Mouse (Mus musculus): ENCODE measurements around the gene Rbm19.

Rbm19 gene

GRCm38 (mm10) chr5:120130163-120130562, 13.9 kb downstream of the Rbm19 start:
- in situ Hi-C loops (cut with MboI, MseI) = no loop called here

DNA sequence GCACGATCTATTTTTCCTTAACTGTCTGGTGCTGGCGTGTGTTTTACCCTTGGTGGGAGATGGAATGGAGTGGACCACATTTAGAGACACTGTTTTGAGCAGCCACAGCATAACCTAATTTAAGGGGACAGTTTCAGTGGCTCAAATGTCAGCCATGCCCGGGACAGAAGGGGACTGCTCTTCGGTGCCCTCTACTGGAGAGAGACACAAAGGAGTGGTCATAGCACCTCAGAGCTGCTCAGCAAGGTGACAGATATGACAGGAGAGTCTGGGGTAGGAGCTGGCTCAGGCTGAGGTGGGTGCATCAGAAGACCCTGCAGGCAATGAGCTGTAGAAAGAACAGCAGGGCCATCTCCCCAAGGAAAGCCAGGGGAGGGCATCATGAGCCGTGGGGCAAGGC, 15.3 kb downstream of the Rbm19 start:
- in situ Hi-C loops (cut with MboI, MseI) = no loop called here

DNA sequence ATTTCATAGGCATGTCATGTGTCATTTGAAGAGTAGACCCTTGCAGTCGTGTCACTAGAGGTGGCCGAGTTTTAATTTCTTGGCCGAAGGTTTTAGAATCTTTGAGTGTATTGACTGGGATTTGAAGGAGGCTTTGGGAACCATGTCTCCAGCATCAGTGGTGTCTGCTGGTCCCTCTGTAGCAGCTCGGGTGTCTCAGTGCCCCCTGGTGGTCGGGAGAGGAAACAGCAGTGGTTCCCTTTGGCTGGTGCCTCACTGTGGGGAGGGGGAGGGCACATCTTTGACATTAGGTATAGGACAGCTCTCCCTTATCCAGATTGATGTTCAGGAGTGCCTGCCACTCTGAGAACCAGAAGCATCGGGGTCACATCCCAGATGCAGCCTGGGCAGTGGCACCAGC, 17.7 kb downstream of the Rbm19 start:
- in situ Hi-C loops (cut with MboI, MseI) = no loop called here

- in situ Hi-C loops (cut with MboI, MseI) = no loop called here
Observed at GRCm38 (mm10) chr5:120135337-120135736, 19.1 kb downstream of the Rbm19 start.

- in situ Hi-C loops (cut with MboI, MseI) = no loop called here
Observed at GRCm38 (mm10) chr5:120135823-120136222, 19.6 kb downstream of the Rbm19 start.

DNA sequence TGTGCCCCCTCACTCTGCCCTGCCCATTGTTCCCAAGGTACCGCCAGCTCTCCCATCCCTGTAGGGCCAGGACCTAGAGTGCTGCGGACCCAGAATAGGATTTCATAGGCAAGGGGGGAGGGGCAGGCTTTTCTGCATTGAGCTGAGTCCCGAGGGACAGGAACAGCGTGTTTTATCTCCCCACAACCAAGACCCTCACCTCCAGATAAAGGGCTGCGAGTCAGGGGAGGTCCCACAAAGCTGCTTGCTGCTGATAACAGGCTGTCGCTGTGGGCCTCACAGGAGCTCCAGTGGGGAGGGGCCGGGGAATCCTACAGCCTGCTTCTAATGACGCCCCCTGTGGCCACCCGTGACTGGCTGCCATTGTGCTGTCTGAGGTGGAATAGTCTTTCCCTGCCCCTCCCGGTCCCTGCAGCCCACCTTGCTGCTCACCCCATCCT, 20.0 kb downstream of the Rbm19 start:
- in situ Hi-C loops (cut with MboI, MseI) = no loop called here

DNA sequence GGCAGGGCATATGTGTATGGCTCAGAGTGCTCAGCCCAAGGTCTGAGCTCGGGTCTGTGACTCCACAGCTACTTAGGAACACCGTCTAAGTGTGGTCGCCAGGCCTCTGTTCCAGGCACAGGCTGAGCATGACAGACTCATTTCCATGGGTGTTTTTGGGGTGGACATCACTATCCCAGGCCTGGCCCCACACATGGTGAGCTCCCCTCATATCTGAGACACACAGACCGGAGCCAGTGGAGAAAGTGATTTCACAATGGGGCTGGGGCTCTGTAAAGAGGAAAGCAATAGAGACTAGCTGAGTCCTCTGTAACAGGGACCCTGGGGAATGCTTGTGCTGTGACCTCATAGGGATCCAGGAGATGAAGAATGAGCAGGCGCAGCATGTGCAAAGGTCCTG, 20.8 kb downstream of the Rbm19 start:
- in situ Hi-C loops (cut with MboI, MseI) = no loop called here

- in situ Hi-C loops (cut with MboI, MseI) = no loop called here
Observed at GRCm38 (mm10) chr5:120137846-120138245, 21.6 kb downstream of the Rbm19 start.

DNA sequence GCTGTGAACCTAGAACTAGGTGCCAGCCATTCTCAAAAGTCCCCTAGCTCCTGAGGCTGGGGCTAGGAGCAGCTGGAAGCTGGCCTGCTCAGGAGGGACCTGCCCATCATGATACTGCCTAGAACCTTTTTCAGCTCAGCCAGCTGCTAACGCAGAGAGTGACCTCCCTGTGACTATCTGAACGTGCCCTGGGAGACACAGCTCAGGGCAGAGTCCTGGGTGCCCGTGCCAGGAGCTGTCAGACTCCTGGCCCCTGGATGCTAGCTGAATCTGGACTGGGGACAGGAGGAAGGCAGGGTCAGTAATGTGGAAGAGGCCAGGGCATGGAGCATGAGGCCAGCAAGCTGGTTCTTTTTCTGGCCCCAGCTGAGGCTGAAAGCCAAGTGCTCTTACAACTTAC, 22.1 kb downstream of the Rbm19 start:
- in situ Hi-C loops (cut with MboI, MseI) = no loop called here

DNA sequence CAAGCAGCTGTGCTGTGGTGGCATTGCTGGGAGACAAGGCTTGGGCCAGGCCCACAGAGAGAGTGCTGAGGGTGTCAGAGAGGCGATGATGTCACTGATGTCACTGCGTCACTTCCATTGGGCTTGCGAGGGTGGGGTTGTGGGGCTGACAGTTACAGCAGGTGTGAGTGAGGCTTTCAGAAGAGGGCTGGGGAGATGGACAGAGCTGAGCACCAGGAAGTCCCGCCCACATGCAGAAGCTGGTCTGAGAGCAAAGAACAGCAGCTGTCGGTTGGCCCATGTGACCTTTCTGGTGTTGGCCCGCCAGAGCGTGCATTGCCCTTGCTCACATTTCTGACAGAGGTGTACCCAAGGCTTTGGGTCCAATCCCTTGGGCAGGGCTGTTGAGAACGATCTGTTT, 23.0 kb downstream of the Rbm19 start:
- in situ Hi-C loops (cut with MboI, MseI) = no loop called here

DNA sequence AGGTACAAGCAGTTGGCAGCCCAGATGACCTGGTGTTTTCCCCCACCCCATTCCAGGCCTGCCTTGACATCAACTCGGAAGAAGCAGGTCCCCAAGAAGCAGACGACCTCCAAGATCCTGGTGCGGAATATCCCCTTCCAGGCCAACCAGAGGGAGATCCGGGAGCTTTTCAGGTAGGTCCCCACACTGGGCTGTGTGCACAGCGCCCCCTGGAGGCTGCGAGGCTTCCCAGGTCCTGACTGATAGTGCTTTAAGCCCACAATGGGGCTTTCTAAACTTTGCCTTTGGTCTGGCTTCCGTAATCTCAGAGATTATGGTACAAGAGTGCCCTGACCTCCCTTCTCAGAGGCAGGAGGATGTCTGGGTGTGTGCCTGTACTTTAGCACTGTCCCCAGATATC, 27.7 kb downstream of the Rbm19 start:
- in situ Hi-C loops (cut with MboI, MseI) = no loop called here

DNA sequence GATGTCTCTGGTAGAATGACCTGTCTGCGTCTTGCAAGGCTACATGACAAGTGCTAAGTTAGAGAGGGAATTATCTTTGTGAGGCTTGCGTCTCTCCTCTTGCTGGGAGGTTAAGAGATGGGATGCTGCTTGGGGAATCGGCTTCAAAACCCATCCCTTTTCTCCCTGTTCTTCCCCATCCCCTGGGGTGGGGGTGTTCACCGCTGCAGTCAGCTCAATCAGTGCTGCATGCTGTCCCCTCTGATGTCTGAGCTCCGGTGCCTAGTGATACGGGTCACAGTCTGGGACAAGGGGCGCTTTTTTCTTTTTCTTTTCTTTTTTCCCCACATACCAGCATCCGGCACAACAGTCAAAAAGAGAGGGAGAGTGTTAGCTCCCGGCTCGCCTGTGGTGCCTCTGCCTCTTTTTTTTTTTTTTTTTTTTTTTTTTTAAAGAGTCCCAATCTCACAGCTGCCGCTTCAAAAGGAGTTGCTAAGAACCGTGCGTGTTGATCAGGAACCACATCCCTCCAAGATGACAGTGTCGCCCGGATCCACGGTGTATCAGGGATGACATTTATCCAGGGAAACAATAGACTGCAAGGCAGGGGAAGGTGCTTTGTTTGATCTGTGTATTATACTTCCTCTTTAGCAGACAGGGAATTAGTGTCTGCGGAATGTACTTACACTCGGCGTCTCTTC, 29.2 kb downstream of the Rbm19 start:
- in situ Hi-C loops (cut with MboI, MseI) = no loop called here

DNA sequence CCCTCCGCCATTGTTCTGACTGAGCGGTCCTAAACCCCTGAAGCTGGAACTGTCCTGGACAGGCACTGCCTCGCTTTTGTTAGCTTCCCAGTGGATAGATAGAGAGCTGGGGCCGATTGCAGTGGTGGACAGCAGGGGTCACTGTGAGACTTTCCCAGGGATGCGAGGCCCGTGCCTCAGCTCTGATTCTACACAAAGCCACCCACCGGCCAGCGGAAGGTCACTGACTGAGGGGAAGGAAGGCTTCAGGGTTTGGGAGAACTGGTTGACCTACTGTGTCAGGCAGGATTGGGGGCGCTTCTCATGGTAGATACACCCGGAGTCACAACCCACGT, 29.8 kb downstream of the Rbm19 start:
- in situ Hi-C loops (cut with MboI, MseI) = no loop called here

DNA sequence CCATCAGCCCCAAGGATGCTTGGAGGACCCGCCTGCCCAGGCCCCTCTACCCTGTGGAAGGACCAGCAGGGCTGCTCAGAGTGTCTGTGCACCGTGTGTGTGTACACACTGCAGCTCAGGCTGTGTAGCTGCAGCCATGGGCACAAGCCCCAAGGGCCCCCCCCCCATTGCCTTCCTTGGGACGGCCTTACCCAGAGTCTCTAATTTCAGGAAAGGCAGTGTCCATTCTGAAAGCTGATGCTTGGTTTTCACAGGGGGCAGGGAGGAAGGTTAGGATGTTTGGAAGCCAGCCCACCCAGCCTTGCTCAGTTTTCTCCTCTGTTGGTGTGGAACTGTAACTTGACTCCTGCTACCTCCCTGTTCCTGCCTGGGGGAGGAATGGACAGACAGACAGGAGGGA, 30.6 kb downstream of the Rbm19 start:
- in situ Hi-C loops (cut with MboI, MseI) = no loop called here

DNA sequence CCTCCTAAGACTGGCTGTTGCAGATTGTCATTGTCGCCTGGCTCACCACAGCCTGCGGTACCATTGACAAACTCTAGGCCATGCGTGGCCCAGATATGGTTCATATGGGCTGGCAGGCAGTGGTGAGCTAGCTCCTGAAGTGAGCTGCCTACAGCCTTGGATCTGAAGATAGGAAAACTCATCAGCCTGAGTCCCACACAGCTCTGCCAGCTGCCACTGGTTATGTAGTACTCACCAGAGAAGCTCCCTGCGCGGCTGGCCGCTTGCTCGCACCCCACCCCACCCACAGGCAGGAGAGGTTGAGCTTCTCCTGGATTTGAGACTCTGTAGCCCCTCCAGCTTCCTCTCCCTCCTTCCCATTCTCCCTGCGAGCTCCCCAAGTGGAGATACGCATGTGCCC, 32.0 kb downstream of the Rbm19 start:
- in situ Hi-C loops (cut with MboI, MseI) = no loop called here

- in situ Hi-C loops (cut with MboI, MseI) = no loop called here
Observed at GRCm38 (mm10) chr5:120151145-120151544, 34.9 kb downstream of the Rbm19 start.

DNA sequence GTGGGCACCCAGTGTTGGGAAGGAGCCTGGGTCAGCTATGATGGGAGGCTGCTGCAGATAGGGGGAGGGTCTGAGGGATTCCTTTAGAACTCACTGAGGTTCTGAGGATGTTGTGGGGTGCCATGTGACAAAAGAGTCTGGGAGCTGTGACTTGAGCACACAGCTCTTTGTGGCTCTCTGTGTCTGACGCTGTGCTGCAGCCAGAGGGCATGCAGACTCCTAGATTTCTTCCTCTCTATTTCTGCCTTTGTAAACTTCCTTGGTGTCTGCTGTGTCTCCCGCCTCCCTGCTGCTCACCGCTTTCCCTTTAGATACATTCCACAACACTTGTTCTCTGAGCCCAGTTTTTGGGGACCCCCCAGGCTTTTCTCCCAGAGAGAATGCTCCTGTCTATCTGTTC, 36.9 kb downstream of the Rbm19 start:
- in situ Hi-C loops (cut with MboI, MseI) = no loop called here

DNA sequence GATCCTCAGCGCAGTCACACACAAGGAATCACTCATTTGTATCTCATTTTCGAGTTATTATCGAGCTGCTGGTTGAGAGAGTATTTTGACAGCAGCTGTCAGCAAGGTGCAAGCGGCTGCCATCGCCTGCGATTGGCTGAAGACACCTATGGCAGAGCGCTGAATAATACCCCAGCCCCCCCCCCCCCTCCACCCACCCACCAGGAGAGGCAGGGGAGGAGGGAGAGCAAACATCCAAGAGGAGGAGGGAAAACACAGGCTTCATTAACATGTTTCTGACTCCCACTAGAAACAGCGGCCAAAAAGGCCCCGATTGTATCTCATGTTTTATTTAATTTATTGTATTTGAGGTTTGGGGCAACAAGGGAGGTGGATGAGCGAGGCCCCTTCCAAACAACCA, 39.4 kb downstream of the Rbm19 start:
- in situ Hi-C loops (cut with MboI, MseI) = no loop called here

DNA sequence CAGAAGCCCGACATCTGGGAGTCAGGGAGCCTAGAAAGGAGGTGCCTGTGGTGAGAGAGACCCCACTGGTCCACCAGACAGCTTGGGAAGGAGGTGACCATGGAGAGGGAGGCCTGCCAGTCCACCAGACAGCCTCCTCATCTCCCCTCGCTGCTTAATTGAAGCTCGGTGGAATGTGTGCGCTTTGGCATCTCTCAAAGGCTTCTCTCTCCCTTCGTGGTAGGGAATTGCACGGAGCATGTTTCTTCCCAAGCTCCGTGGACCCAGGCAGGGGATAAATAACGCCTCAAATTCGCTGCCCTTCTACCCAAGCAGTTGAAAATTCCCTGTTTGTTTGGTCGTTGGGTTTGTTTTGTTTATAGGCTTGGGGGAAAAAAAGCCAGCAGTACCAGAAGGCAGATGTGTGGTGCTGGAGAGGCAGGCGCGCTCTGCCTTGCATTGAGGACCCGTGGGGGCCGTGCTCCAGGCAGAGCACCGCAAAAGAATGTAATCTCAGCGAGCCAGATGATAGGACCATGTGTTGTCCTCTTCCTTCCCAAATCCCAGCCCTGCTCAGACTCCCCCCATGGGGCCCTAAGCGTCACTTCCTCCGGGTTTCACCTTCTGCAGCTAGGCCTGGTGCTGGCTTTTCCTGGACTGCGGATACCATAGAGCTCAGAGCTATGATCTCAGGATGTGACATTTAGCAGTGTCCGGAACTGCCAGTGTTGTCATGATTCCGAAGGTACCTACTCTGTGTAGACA, 40.1 kb downstream of the Rbm19 start:
- in situ Hi-C loops (cut with MboI, MseI) = no loop called here

- in situ Hi-C loops (cut with MboI, MseI) = no loop called here
Observed at GRCm38 (mm10) chr5:120157115-120157514, 40.9 kb downstream of the Rbm19 start.

DNA sequence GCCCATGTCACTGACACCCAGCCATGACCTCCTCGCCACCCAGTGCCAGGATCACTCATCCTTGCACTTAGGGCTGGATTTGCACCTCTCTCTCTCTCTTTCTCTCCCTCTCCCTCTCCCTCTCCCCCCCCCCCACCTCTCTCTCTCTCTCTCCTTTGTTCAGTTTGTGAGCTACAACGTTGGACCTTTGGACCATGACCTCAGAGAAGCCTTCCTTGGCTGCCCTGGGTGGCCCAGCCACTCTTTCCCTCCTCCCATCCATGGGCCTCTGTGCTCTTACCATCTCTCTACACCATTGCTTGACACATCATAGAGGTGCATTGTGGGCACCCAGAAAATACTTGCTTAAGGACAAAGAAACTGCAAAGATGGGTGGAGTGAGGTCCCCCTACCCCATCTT, 42.2 kb downstream of the Rbm19 start:
- in situ Hi-C loops (cut with MboI, MseI) = no loop called here

- in situ Hi-C loops (cut with MboI, MseI) = no loop called here
Observed at GRCm38 (mm10) chr5:120160923-120161658, 44.8 kb downstream of the Rbm19 start.

DNA sequence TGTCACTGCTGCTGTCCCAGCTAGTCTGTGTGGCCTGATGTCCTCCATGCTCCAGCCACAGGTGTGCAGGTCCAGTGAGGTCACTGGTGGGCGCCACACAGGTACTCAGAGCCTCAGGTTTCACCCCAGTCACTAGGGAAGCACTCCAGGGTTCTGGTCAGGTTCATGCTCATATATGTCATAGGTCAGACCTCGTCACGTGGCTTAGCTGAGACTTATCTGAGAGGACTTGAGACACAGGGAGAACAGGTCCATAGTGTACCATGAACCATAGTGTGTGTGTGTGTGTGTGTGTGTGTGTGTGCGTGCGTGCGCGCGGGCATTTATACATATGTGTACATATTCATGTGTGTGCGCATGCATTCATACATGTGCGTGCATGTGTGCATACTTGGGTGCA, 46.4 kb downstream of the Rbm19 start:
- in situ Hi-C loops (cut with MboI, MseI) = no loop called here

Data from T-helper 17 cell (primary cell).